ENCODE assay signal across 8 mouse cellular contexts in the genomic region with DNA sequence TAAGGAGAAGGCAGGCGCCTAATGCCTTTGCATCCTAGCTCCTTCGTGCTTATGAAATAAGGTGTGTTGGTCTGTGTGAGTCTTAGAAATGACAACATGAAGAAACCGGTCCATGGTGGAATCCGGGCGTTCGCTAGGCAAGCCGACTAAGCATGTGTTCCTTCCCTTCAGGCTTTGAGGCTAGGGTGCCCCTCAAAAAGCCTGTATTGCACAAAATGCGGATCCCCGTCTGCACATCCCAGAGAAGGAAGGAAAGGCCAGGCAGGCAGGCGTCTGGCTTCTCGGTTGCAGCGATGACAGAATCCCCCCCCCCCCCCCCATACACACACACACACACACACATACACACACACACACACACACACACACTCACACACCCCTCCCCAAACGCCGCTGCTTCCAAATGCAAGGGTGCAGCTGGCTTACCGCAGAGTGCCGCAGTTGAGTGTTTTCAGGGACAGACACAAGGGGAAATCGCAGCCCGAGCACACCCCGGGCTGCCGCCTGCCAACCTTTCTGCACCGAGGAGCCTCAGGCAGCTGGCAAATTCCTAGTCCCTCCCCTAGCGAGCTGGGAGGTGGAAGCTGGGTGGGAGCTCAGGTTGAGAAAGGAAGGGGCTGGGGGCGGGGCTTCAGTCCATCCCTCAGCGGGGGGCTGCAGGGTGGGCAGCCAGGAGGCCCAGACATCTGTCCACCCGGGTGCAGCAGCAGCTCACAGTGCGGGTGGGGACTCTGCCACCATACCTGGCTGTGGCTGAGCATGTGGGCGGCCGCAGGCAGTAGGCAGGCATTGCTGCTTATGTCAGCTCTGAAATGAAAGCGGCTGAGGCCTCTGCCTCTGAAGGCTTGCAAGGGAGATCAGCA.
A peak's percentile ranks its signal among the peaks of the same experiment; 100 is the strongest.
DNase-seq lines count a peak whose midpoint lies in the region; ATAC-seq and TF ChIP-seq lines count a peak whose summit lies in the region.

No protein-coding gene starts in this region.

- peak overlapping the region; percentile 59 for H3K27ac ChIP-seq in forebrain, embryonic 10.5 days
- H3K27ac ChIP-seq in heart, embryonic 15.5 days: peak overlapping the region; percentile 80
- H3K27ac ChIP-seq in midbrain, postnatal 0 days (ENCODE audit: low read depth, low read length): peak overlapping the region; percentile 96

- peak overlapping the region; percentile 95 for H3K4me2 ChIP-seq in heart, embryonic 15.5 days
- H3K4me2 ChIP-seq in midbrain, postnatal 0 days (ENCODE audit: low read depth, low read length, poor library complexity, severe bottlenecking): peak overlapping the region; percentile 70

- peak; percentile 19 to 31 for DNase-seq in urinary bladder, adult 18-20 months (ENCODE audit: low spot score in 2 of 2)
- no peak for DNase-seq in urinary bladder, postnatal 10 days (ENCODE audit: low spot score)
- DNase-seq in forebrain, embryonic 10.5 days (ENCODE audit: extremely low spot score, low spot score): peak; percentile 44
- DNase-seq in kidney, postnatal 10 days: peak; percentile 71
- peak; percentile 23 for DNase-seq in liver
- DNase-seq in midbrain, postnatal 0 days (ENCODE audit: low spot score): peak; percentile 91
- DNase-seq in testis, postnatal 14 days (ENCODE audit: low spot score): peak; percentile 32

- no peak; the same call in 1 of the 2 replicates for TF ChIP-seq CTCF in midbrain, postnatal 0 days (IDR thresholded peaks at IDR 0.05)

- no peaks in the 10 kb centered on the region for H3K9me3 ChIP-seq in forebrain, embryonic 10.5 days
- H3K9me3 ChIP-seq in heart, embryonic 15.5 days (replicated peaks): no peaks in the 10 kb centered on the region
- H3K9me3 ChIP-seq in midbrain, postnatal 0 days (ENCODE audit: low read length): no peaks in the 10 kb centered on the region

- peaks cover 20% of the 10 kb centered on the region for H3K4me1 ChIP-seq in forebrain, embryonic 10.5 days
- peaks cover 44% of the 10 kb centered on the region for H3K4me1 ChIP-seq in heart, embryonic 15.5 days (replicated peaks)
- H3K4me1 ChIP-seq in midbrain, postnatal 0 days (ENCODE audit: insufficient read depth, low read length): peaks cover 17% of the 10 kb centered on the region

- H3K9ac ChIP-seq in heart, embryonic 15.5 days: peak overlapping the region; percentile 63
- H3K9ac ChIP-seq in midbrain, postnatal 0 days (replicated peaks; ENCODE audit: low read length, poor library complexity, severe bottlenecking): peak overlapping the region; percentile 92

- peak; percentile 63 for ATAC-seq in heart, embryonic 15.5 days (replicated peaks; ENCODE audit: insufficient number of reproducible peaks, insufficient read depth, low FRiP score, low read depth)
- peak; percentile 88 for ATAC-seq in midbrain, postnatal 0 days (ENCODE audit: low FRiP score)

- WGBS in forebrain, embryonic 10.5 days: 3% methylated on average over 28 of the region's 29 CpGs
- WGBS in heart, embryonic 15.5 days: 3% methylated on average over 28 of the region's 29 CpGs
- WGBS in midbrain, postnatal 0 days: under 1% methylated on average over 29 of the region's 29 CpGs

- peak overlapping the region; percentile 58 for H3K4me3 ChIP-seq in forebrain, embryonic 10.5 days
- H3K4me3 ChIP-seq in heart, embryonic 15.5 days: peak overlapping the region; percentile 58
- H3K4me3 ChIP-seq in midbrain, postnatal 0 days (ENCODE audit: low read depth, low read length): peak overlapping the region; percentile 60

- no peaks in the 10 kb centered on the region for H3K36me3 ChIP-seq in forebrain, embryonic 10.5 days (replicated peaks)
- no peaks in the 10 kb centered on the region for H3K36me3 ChIP-seq in heart, embryonic 15.5 days
- no peaks in the 10 kb centered on the region for H3K36me3 ChIP-seq in midbrain, postnatal 0 days (ENCODE audit: insufficient read depth, low read length)

- H3K27me3 ChIP-seq in forebrain, embryonic 10.5 days (ENCODE audit: poor library complexity, severe bottlenecking): peaks cover 16% of the 10 kb centered on the region
- H3K27me3 ChIP-seq in heart, embryonic 15.5 days: no peaks in the 10 kb centered on the region
- no peaks in the 10 kb centered on the region for H3K27me3 ChIP-seq in midbrain, postnatal 0 days (ENCODE audit: insufficient read depth, low read length)
